Mouse (Mus musculus) midbrain, embryonic 11.5 days (tissue): Measurements from ENCODE around the gene Pglyrp1. TPM values are rescaled to one million over a fixed set of nuclear protein-coding genes. Genes with fewer than 3 reads are reported as not detected.

ENCODE experiments used
- ATAC-seq: fragments of 200-750 bp; cut with Nextera tagmentation; 2 replicates; pipeline ENCODE4 v1.8.0; 2017; ENCODE audit warnings: moderate TSS enrichment, moderate library complexity; ENCODE audit not compliant: low FRiP score
- DNase-seq: peaks from one replicate; pipeline ENCODE4 v3.0.0; 2015; ENCODE audit warnings: low spot score; ENCODE audit errors: missing footprints
- H3K27ac ChIP-seq: fragments of 300-500 bp; sonication (generic); 2 replicates; pipeline ENCODE4 v1.5.1; 2014; ENCODE audit warnings: low read depth, low read length
- H3K27me3 ChIP-seq: fragments of 300-500 bp; sonication (generic); 2 replicates; pipeline ENCODE4 v1.6.1; 2014; ENCODE audit warnings: mild to moderate bottlenecking, low read length, moderate library complexity, mixed read lengths; ENCODE audit not compliant: control insufficient read depth, insufficient read depth
- H3K36me3 ChIP-seq: fragments of 300-500 bp; sonication (generic); 2 replicates; pipeline ENCODE4 v1.6.1; 2014; ENCODE audit warnings: mild to moderate bottlenecking, low read length, moderate library complexity, mixed read lengths; ENCODE audit not compliant: control insufficient read depth, insufficient read depth
- H3K4me1 ChIP-seq: fragments of 300-500 bp; sonication (generic); 2 replicates; pipeline ENCODE4 v1.6.1; 2014; ENCODE audit warnings: low read length; ENCODE audit not compliant: control insufficient read depth, insufficient read depth
- H3K4me2 ChIP-seq: fragments of 300-500 bp; sonication (generic); 2 replicates; pipeline ENCODE4 v1.6.1; 2014; ENCODE audit warnings: mild to moderate bottlenecking, moderate library complexity
- H3K4me3 ChIP-seq: fragments of 300-500 bp; sonication (generic); 2 replicates; pipeline ENCODE4 v1.5.1; 2014; ENCODE audit warnings: low read depth, low read length
- H3K9ac ChIP-seq: fragments of 300-500 bp; sonication (generic); 2 replicates; pipeline ENCODE4 v1.6.1; 2014; ENCODE audit warnings: low read length
- H3K9me3 ChIP-seq: fragments of 300-500 bp; sonication (generic); 2 replicates; pipeline ENCODE4 v1.6.1; 2016; ENCODE audit warnings: low read length; ENCODE audit not compliant: control insufficient read depth
- WGBS: fragments of 180-500 bp; shearing (Covaris S2); extraction: QIAGEN DNeasy Blood & Tissue Kit; methylation state at CpG from one replicate; pipeline ENCODE4 v1.1.7; 2014; 5-methylcytosine and 5-hydroxymethylcytosine counted together
- polyA plus RNA-seq: library from polyadenylated mRNA; unstranded; fragments of >200 nt; fragmentation: Nextera tagmentation; extraction: Ambion mirVana; gene quantifications from 2 replicates; pipeline ENCODE4 v1.2.1, GENCODE M21; 2014

The Pglyrp1 gene
- polyA plus RNA-seq, 1 experiment from 2014 or later, result 2.7 TPM

DNA sequence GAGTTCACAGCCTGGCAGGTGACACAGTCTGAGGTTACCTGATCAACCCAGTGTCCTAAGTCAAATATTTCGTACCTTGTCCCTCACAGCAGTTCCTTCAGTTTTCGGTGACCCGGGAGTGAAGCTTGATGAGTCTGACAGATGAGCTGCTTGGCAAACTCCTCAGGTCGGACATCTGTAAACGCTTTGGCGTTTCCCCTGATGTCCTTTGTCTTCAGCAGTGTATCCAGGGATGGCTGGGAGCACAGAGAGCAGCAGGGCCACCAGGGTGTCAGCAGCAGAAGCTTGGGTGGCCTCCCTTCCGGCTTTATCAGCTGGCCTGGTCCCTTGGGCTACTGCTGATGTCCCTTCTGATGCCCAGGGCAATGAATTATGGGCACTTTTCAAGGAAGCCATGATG, 7.6 kb downstream of the Pglyrp1 start:
- H3K9me3 ChIP-seq, result no peaks in the 10 kb centered on the region
- no peak overlapping the region for H3K4me2 ChIP-seq
- H3K36me3 ChIP-seq, result no peaks in the 10 kb centered on the region
- H3K27ac ChIP-seq, result no peak overlapping the region
- no peaks in the 10 kb centered on the region for H3K4me1 ChIP-seq
- H3K9ac ChIP-seq, result no peak overlapping the region
- 81% methylated on average over 7 of the region's 7 CpGs for WGBS
- H3K4me3 ChIP-seq, result no peak overlapping the region
- no peak for ATAC-seq
- H3K27me3 ChIP-seq, result no peaks in the 10 kb centered on the region
- no peak for DNase-seq

DNA sequence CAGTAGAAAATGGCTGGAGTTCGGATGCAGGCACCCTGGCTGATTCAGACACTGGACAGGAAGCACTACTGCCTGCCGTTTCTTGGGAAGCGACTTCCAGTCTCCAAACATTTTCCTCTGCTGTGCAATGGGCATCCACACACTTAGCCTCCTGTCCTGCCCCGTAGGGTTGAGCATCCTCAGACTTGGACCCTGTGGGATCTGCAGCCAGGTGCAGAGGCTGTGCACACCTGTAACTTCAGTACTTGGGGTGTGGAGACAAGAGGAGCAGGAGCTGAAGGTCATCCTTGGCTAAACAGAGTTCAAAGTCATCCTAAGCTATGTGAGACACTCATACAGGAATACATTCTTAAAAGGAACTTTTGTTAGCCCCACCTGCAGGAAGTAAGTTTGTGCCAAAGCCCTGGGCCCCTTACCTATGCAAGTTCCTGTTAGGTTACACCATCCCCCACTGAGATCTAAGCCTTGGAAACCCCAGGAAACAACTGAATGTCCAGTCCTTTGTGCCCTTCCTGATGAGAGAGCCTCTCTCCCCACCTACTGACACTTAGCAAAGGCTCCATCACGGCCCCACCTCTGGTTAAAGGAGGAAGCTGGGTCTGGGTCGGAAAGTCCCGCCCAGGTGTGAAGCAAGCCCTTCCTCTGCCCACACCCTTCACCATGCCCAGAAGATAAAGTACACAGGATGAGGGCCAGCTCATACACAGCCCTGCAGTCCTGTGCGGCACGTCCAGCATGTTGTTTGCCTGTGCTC, 13.0 kb downstream of the Pglyrp1 start:
- H3K27me3 ChIP-seq, result no peaks in the 10 kb centered on the region
- H3K4me3 ChIP-seq, result no peak overlapping the region
- H3K4me1 ChIP-seq, result no peaks in the 10 kb centered on the region
- no peak overlapping the region for H3K4me2 ChIP-seq
- no peaks in the 10 kb centered on the region for H3K9me3 ChIP-seq
- no peaks in the 10 kb centered on the region for H3K36me3 ChIP-seq
- no peak for ATAC-seq
- H3K27ac ChIP-seq, result no peak overlapping the region
- WGBS, result 69% methylated on average over 9 of the region's 9 CpGs
- H3K9ac ChIP-seq, result no peak overlapping the region
- DNase-seq, result no peak

DNA sequence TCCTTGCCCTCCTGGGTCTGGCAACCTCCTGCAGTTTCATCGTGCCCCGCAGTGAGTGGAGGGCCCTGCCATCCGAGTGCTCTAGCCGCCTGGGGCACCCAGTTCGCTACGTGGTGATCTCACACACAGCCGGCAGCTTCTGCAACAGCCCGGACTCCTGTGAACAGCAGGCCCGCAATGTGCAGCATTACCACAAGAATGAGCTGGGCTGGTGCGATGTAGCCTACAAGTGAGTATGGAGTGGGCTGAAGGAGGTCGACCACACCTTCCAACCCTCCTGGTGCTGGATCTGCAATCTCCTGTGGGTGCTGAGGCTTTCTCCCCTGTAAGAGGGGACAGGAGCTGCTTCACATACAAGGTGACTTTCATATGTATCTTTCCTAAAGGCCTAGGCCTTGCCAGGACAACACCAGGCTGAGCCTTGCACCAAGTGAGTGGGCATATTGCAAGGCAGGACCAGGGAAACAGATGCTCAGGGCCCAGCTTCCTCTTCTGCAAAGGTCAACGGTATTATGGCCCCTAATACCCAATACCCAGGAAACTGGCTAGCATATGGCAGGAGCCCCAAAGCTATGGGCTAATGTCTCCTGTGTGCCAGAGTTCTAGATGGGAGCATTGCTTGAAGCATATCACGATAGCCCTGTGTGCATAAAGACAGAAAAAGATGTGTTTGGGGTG, 13.8 kb downstream of the Pglyrp1 start:
- H3K27me3 ChIP-seq, result no peaks in the 10 kb centered on the region
- no peak overlapping the region for H3K9ac ChIP-seq
- H3K4me1 ChIP-seq, result no peaks in the 10 kb centered on the region
- no peak overlapping the region for H3K27ac ChIP-seq
- no peak overlapping the region for H3K4me2 ChIP-seq
- DNase-seq, result no peak
- H3K36me3 ChIP-seq, result no peaks in the 10 kb centered on the region
- H3K9me3 ChIP-seq, result no peaks in the 10 kb centered on the region
- ATAC-seq, result no peak
- WGBS, result 61% methylated on average over 13 of the region's 13 CpGs
- no peak overlapping the region for H3K4me3 ChIP-seq

DNA sequence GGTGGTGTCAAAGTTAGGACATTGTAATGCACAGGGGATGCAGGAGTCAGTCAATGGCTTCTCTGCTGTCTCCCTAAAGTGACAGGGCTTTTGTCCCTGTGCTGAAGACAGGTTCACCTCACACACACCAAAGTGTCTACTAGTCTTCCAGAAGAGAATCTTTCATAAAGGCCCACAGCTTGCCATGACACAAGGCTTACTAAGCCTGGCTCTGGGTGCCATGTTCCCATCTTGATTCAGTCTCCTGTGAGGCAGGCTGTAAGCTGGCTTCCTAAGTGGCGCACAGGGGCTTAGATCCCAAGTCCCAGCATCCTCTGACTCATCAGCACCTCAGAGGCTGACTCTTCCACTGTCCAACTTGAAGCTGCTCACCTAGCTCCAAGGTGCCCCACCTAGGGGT, 15.8 kb downstream of the Pglyrp1 start:
- Histone ChIP-seq H3K4me1 (no peaks in the 10 kb centered on the region), H3K9ac (no peak overlapping the region), H3K27me3 (no peaks in the 10 kb centered on the region), H3K9me3 (no peaks in the 10 kb centered on the region), H3K4me3 (no peak overlapping the region), H3K27ac (no peak overlapping the region), H3K4me2 (no peak overlapping the region), H3K36me3 (no peaks in the 10 kb centered on the region)
- WGBS, result 91% methylated on average over 1 of the region's 1 CpGs
- ATAC-seq, result no peak
- DNase-seq, result no peak

DNA sequence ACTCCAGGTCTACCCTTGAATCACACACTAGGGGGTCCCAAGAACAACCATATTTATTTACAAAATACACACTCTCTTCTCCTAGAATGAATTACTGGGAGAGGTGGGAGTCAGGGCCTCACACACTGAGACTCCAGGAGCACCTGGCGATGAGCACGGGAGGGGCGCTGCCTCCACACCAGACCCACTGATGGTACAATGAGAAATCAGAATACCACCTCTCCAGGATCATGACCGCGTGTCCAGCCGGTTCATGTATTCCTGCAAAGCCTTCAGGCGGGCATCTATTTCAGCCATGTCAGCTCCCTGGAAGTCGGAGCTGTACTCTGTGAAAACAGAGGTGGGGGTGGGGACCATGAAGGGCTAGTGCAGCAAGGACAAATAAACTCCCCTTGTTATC, 19.7 kb downstream of the Pglyrp1 start:
- 90% methylated on average over 8 of the region's 8 CpGs for WGBS
- no peaks in the 10 kb centered on the region for H3K9me3 ChIP-seq
- H3K27ac ChIP-seq, result no peak overlapping the region
- H3K27me3 ChIP-seq, result peaks cover 12% of the 10 kb centered on the region
- no peak for DNase-seq
- H3K4me1 ChIP-seq, result peaks cover 13% of the 10 kb centered on the region
- H3K4me3 ChIP-seq, result no peak overlapping the region
- H3K4me2 ChIP-seq, result no peak overlapping the region
- H3K9ac ChIP-seq, result no peak overlapping the region
- no peaks in the 10 kb centered on the region for H3K36me3 ChIP-seq
- ATAC-seq, result no peak

DNA sequence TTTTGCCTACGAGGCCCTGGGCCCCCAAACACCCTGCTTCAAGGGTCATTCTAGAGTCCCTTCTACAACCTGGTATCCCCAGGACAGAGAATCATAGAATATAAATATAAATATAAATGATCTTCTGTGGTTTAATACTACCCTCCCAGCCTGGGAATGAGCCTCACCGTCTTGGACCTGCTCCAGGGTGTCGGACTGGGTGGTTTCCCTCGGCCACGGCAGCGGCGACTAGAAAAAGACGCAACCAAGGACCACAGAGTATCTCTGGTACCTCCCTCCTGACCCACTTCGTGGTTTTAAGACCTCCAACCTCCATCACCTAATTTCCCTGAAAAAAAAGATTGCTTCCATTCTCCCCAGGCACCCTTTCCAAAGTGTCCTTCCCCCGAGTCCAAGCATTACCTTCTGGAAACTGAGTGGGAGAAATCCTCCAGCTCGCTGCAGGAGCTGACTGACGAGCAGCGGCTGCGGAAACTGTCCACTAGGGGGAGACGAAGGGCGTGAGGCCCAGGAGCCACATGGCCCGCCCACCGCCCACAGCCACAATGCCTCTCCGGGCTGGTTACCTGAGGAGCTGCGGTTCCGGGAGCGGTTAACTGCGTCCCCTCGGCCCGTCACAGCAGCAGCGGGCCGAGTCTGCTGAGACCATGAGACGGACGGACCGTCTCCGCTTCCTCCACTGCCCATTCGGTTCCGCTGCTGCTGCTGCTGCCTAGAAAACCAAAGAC, 20.9 kb downstream of the Pglyrp1 start:
- Histone ChIP-seq H3K9me3 (no peaks in the 10 kb centered on the region), H3K27me3 (peaks cover 12% of the 10 kb centered on the region), H3K9ac (peak overlapping the region; percentile 41; the same call in 1 of the 2 replicates), H3K36me3 (no peaks in the 10 kb centered on the region), H3K4me2 (peak overlapping the region; percentile 57), H3K27ac (no peak overlapping the region), H3K4me3 (peak overlapping the region; percentile 26), H3K4me1 (peaks cover 16% of the 10 kb centered on the region)
- ATAC-seq, result peak; percentile 57
- peak; percentile 98 for DNase-seq
- WGBS, result 21% methylated on average over 33 of the region's 33 CpGs

DNA sequence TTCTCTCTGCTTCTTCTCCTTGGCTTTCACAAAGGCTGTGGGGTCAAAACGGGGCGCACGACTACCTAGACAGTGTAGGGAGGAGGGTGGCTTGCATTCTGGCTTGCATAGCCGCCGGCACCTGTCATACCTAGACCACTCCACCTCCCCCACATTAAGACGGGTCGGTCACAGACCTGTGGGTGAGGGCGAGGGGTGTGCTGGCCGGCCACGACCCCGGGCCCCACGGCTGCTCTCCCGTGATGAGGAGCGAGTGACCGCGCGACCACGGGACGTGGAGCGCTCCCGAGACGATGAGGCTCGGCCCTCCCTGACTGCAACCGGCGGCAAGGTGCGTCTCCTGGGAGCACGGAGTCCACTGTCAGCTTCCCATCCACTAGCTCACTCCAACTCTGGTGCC, 21.9 kb downstream of the Pglyrp1 start:
- Histone ChIP-seq H3K27me3 (peaks cover 12% of the 10 kb centered on the region), H3K9me3 (no peaks in the 10 kb centered on the region), H3K4me2 (no peak overlapping the region; the same call in 1 of the 2 replicates), H3K9ac (no peak overlapping the region), H3K4me1 (peaks cover 16% of the 10 kb centered on the region), H3K27ac (no peak overlapping the region), H3K36me3 (no peaks in the 10 kb centered on the region), H3K4me3 (no peak overlapping the region)
- DNase-seq (no peak), ATAC-seq (peak; percentile 28; the same call in 1 of the 2 replicates)
- 33% methylated on average over 27 of the region's 27 CpGs for WGBS

DNA sequence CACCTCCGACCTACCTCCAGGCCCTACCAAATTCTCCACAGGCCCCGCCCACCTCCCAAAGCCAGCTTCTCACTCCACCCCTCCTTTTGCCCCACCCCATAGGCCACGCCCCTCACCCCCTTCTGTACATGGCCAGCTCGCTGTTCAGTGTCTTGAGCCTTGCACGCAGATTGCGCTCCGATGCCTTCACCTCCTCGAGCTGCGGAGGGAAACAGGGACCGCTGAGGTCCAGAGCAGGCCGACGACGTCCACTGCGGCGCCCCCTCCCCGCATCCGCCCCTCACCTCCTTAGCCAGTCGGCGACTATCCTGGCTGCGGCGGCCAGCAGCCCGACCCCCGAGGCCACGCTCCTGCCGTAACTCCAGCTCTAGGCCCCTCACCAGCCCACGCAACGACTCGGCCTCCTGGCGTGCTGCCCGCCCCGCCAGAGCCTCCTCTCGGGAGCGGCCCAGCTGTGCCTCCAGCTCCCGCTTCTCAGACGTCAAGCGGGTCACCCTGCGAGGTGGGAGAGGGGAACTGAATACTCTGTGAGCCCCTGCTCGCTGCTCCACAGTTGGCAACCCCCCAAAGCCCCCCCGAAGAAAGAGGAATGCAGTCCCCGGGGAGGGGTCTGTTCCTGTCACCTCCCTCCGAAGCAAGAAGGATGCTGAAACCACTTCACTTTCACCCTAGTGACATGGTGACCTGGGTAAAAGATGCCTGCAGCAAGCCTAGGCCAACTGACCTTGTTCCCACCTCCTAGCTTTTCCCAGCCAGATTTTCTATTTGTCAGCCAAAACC, 22.7 kb downstream of the Pglyrp1 start:
- H3K9ac ChIP-seq, result peak overlapping the region; percentile 54
- DNase-seq, result peak; percentile 92
- no peaks in the 10 kb centered on the region for H3K9me3 ChIP-seq
- peaks cover 16% of the 10 kb centered on the region for H3K4me1 ChIP-seq
- peak overlapping the region; percentile 28 for H3K4me3 ChIP-seq
- no peak overlapping the region for H3K27ac ChIP-seq
- 1% methylated on average over 41 of the region's 41 CpGs for WGBS
- peak overlapping the region; percentile 60 for H3K4me2 ChIP-seq
- H3K36me3 ChIP-seq, result no peaks in the 10 kb centered on the region
- peak; percentile 45 for ATAC-seq
- H3K27me3 ChIP-seq, result peaks cover 12% of the 10 kb centered on the region
